Mouse (Mus musculus) limb, embryonic 15.5 days (tissue): ENCODE data around the gene Ecd. TPM values are rescaled to one million over a fixed set of nuclear protein-coding genes. Genes with fewer than 3 reads are reported as not detected.

ENCODE experiments used
- ATAC-seq: fragments of 200-750 bp; cut with Nextera tagmentation; 2 replicates; pipeline ENCODE4 v1.8.0; 2017; ENCODE audit warnings: low read depth, moderate TSS enrichment; ENCODE audit not compliant: insufficient number of reproducible peaks, low FRiP score, low TSS enrichment
- H3K27ac ChIP-seq: fragments of 300-500 bp; sonication (generic); 2 replicates; pipeline ENCODE4 v1.5.1; 2015; ENCODE audit warnings: moderate library complexity, mild to moderate bottlenecking, inconsistent platforms
- H3K27me3 ChIP-seq: fragments of 300-500 bp; sonication (generic); 2 replicates; pipeline ENCODE4 v1.6.1; 2015; ENCODE audit warnings: inconsistent platforms
- H3K36me3 ChIP-seq: fragments of 300-500 bp; sonication (generic); 2 replicates; pipeline ENCODE4 v1.6.1; 2015; ENCODE audit warnings: inconsistent platforms
- H3K4me1 ChIP-seq: fragments of 300-500 bp; sonication (generic); 2 replicates; pipeline ENCODE4 v1.6.1; 2015; ENCODE audit warnings: inconsistent platforms
- H3K4me2 ChIP-seq: fragments of 300-500 bp; sonication (generic); 2 replicates; pipeline ENCODE4 v1.6.1; 2015; ENCODE audit warnings: mild to moderate bottlenecking, inconsistent platforms
- H3K4me3 ChIP-seq: fragments of 300-500 bp; sonication (generic); 2 replicates; pipeline ENCODE4 v1.5.1; 2015; ENCODE audit warnings: mild to moderate bottlenecking, inconsistent platforms
- H3K9ac ChIP-seq: fragments of 300-500 bp; sonication (generic); 2 replicates; pipeline ENCODE4 v1.6.1; 2015; ENCODE audit warnings: inconsistent platforms
- H3K9me3 ChIP-seq: fragments of 300-500 bp; sonication (generic); 2 replicates; pipeline ENCODE4 v1.6.1; 2016; ENCODE audit warnings: inconsistent platforms
- WGBS: fragments of 180-500 bp; shearing (Covaris S2); methylation state at CpG from one replicate; pipeline ENCODE4 v1.1.7; 2015; 5-methylcytosine and 5-hydroxymethylcytosine counted together
- polyA plus RNA-seq: library from polyadenylated mRNA; unstranded; fragments of >200 nt; fragmentation: Nextera tagmentation; extraction: Ambion mirVana; gene quantifications from 2 replicates; pipeline ENCODE4 v1.2.1, GENCODE M21; 2015

Ecd gene
- polyA plus RNA-seq = 47.5 and 48.2 TPM in 2 replicates

GRCm38 (mm10) chr14:20347991-20348541 lies at the start of gene Ecd, which contains the start of gene Fam149b:
Gene Ecd (minus strand): TSS chr14:20348121.
Gene Fam149b (plus strand): TSS chr14:20348162.
- Histone ChIP-seq H3K4me2 (peak within 1 kb of the TSS; percentile 67), H3K27me3 (no peaks in the 10 kb centered on the region), H3K9me3 (no peaks in the 10 kb centered on the region), H3K9ac (peak within 1 kb of the TSS; percentile 94), H3K4me3 (peak within 1 kb of the TSS; percentile 78), H3K4me1 (peaks cover 3% of the 10 kb centered on the region; the same call in 1 of the 2 replicates), H3K27ac (peak within 1 kb of the TSS; percentile 92), H3K36me3 (peaks cover 32% of the 10 kb centered on the region)
- WGBS = under 1% methylated on average over 42 of the region's 42 CpGs
- peak; percentile 97 for ATAC-seq

- Histone ChIP-seq H3K36me3 (no peaks in the 10 kb centered on the region), H3K4me3 (no peak overlapping the region), H3K27me3 (no peaks in the 10 kb centered on the region), H3K27ac (no peak overlapping the region), H3K4me1 (peaks cover 2% of the 10 kb centered on the region; the same call in 1 of the 2 replicates), H3K9me3 (no peaks in the 10 kb centered on the region), H3K4me2 (no peak overlapping the region), H3K9ac (no peak overlapping the region)
- ATAC-seq = no peak
- 72% methylated on average over 9 of the region's 9 CpGs for WGBS
These were observed 49.3 kb upstream of the Ecd start for GRCm38 (mm10) chr14:20397220-20397619.

- ATAC-seq = peak; percentile 97
- WGBS = under 1% methylated on average over 67 of the region's 68 CpGs
These were observed 45.4 kb upstream of the Ecd start, which contains the start of gene Mrps16 for GRCm38 (mm10) chr14:20393205-20393913. Gene Mrps16 (minus strand): TSS chr14:20393634.

GRCm38 (mm10) chr14:20392326-20392725 lies 44.4 kb upstream of the Ecd start:
- no peak overlapping the region for H3K9ac ChIP-seq
- WGBS = 69% methylated on average over 4 of the region's 4 CpGs
- peaks cover 10% of the 10 kb centered on the region for H3K4me1 ChIP-seq
- H3K4me2 ChIP-seq = peak overlapping the region; percentile 52; the same call in 1 of the 2 replicates
- no peaks in the 10 kb centered on the region for H3K27me3 ChIP-seq
- peaks cover 22% of the 10 kb centered on the region for H3K36me3 ChIP-seq
- no peak overlapping the region for H3K27ac ChIP-seq
- no peak overlapping the region for H3K4me3 ChIP-seq
- H3K9me3 ChIP-seq = no peaks in the 10 kb centered on the region
- no peak for ATAC-seq

More at GRCm38 (mm10) chr14:20393205-20393913, 45.4 kb upstream of the Ecd start, which contains the start of gene Mrps16:
- Histone ChIP-seq H3K9ac (peak within 1 kb of the TSS; percentile 92), H3K36me3 (peaks cover 22% of the 10 kb centered on the region), H3K4me1 (peaks cover 3% of the 10 kb centered on the region; the same call in 1 of the 2 replicates), H3K27me3 (no peaks in the 10 kb centered on the region), H3K4me2 (peak within 1 kb of the TSS; percentile 54), H3K9me3 (no peaks in the 10 kb centered on the region), H3K27ac (peak within 1 kb of the TSS; percentile 91), H3K4me3 (peak within 1 kb of the TSS; percentile 82)

- no peak overlapping the region for H3K9ac ChIP-seq
- 87% methylated on average over 8 of the region's 8 CpGs for WGBS
- no peak for ATAC-seq
- peaks cover 25% of the 10 kb centered on the region for H3K4me1 ChIP-seq
- H3K36me3 ChIP-seq = peaks cover 35% of the 10 kb centered on the region
- H3K4me2 ChIP-seq = peak overlapping the region; percentile 66
- no peaks in the 10 kb centered on the region for H3K27me3 ChIP-seq
- peak overlapping the region; percentile 63; the same call in 1 of the 2 replicates for H3K4me3 ChIP-seq
- H3K9me3 ChIP-seq = no peaks in the 10 kb centered on the region
- H3K27ac ChIP-seq = no peak overlapping the region; the same call in 1 of the 2 replicates
These were observed 41.6 kb upstream of the Ecd start for GRCm38 (mm10) chr14:20389446-20390079.

- WGBS = under 1% methylated on average over 59 of the region's 59 CpGs
- no peaks in the 10 kb centered on the region for H3K27me3 ChIP-seq
- peak within 1 kb of the TSS; percentile 63 for H3K4me3 ChIP-seq
- H3K9ac ChIP-seq = peak within 1 kb of the TSS; percentile 38
- H3K27ac ChIP-seq = peak within 1 kb of the TSS; percentile 79
- H3K4me1 ChIP-seq = peaks cover 25% of the 10 kb centered on the region
- peak within 1 kb of the TSS; percentile 66 for H3K4me2 ChIP-seq
- no peaks in the 10 kb centered on the region for H3K9me3 ChIP-seq
- peaks cover 38% of the 10 kb centered on the region for H3K36me3 ChIP-seq
- peak; percentile 74 for ATAC-seq
These were observed 40.7 kb upstream of the Ecd start, which contains the start of gene Dnajc9 for GRCm38 (mm10) chr14:20388441-20389129. Gene Dnajc9 (minus strand): TSS chr14:20388910.

GRCm38 (mm10) chr14:20379753-20380430 lies 32.0 kb upstream of the Ecd start:
- no peaks in the 10 kb centered on the region for H3K27me3 ChIP-seq
- no peak for ATAC-seq
- H3K4me2 ChIP-seq = no peak overlapping the region
- H3K4me3 ChIP-seq = no peak overlapping the region
- no peaks in the 10 kb centered on the region for H3K4me1 ChIP-seq
- no peaks in the 10 kb centered on the region for H3K9me3 ChIP-seq
- peaks cover 69% of the 10 kb centered on the region for H3K36me3 ChIP-seq
- H3K9ac ChIP-seq = no peak overlapping the region
- WGBS = 84% methylated on average over 9 of the region's 9 CpGs
- no peak overlapping the region for H3K27ac ChIP-seq

GRCm38 (mm10) chr14:20379087-20379640 lies 31.2 kb upstream of the Ecd start:
- H3K9me3 ChIP-seq = no peaks in the 10 kb centered on the region
- H3K27ac ChIP-seq = no peak overlapping the region
- H3K4me1 ChIP-seq = no peaks in the 10 kb centered on the region
- WGBS = 85% methylated on average over 5 of the region's 5 CpGs
- H3K4me2 ChIP-seq = no peak overlapping the region
- peaks cover 73% of the 10 kb centered on the region for H3K36me3 ChIP-seq
- ATAC-seq = no peak
- no peak overlapping the region for H3K9ac ChIP-seq
- no peak overlapping the region for H3K4me3 ChIP-seq
- H3K27me3 ChIP-seq = no peaks in the 10 kb centered on the region

- Histone ChIP-seq H3K27ac (no peak overlapping the region), H3K4me2 (no peak overlapping the region), H3K36me3 (peaks cover 75% of the 10 kb centered on the region), H3K4me3 (no peak overlapping the region), H3K4me1 (no peaks in the 10 kb centered on the region), H3K9ac (no peak overlapping the region), H3K9me3 (no peaks in the 10 kb centered on the region), H3K27me3 (no peaks in the 10 kb centered on the region)
- WGBS = 33% methylated on average over 13 of the region's 13 CpGs
- no peak for ATAC-seq
These were observed 30.6 kb upstream of the Ecd start for GRCm38 (mm10) chr14:20378313-20379061.

GRCm38 (mm10) chr14:20377112-20377521 lies 29.2 kb upstream of the Ecd start:
- ATAC-seq = no peak
- Histone ChIP-seq H3K27ac (no peak overlapping the region), H3K4me2 (no peak overlapping the region), H3K4me1 (no peaks in the 10 kb centered on the region), H3K9ac (no peak overlapping the region), H3K9me3 (no peaks in the 10 kb centered on the region), H3K36me3 (peaks cover 75% of the 10 kb centered on the region), H3K27me3 (no peaks in the 10 kb centered on the region), H3K4me3 (no peak overlapping the region)
- WGBS = 73% methylated on average over 4 of the region's 4 CpGs
